Mouse (Mus musculus) retina, postnatal 7 days (tissue): ENCODE data around the gene Cdk2.

Experiments
- DNase-seq: peaks from one replicate; pipeline ENCODE4 v3.0.0-alpha.2; 2012; ENCODE audit warnings: low read depth, low spot score

The Cdk2 gene

GRCm38 (mm10) chr10:128656731-128657130 is 48.1 kb downstream of the Cdk2 start:
- DNase-seq, result no peak

DNA sequence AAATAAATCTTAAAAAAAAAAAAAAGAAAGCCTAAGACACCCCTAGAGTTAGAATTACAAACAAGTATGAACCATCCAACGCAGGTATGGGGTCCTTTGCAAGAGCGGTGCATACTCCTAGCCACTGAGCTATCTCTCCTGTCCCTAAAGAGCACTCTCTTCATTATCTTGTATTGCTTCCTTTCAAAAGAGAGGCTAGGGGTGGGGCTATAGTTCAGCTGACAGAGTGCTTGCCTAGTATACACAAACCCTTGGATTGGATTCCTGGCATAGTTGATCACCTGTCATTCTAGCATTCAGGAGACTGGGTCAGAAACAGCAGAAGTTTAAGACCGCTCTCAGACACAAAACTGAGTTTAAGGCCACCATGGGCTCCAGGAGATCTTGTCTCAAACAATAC is 49.6 kb downstream of the Cdk2 start:
- no peak for DNase-seq

- DNase-seq, result no peak
These were observed 51.0 kb downstream of the Cdk2 start for GRCm38 (mm10) chr10:128653866-128654265.
